Mouse (Mus musculus): Measurements from ENCODE around the gene Ptma.

Gene Ptma

DNA sequence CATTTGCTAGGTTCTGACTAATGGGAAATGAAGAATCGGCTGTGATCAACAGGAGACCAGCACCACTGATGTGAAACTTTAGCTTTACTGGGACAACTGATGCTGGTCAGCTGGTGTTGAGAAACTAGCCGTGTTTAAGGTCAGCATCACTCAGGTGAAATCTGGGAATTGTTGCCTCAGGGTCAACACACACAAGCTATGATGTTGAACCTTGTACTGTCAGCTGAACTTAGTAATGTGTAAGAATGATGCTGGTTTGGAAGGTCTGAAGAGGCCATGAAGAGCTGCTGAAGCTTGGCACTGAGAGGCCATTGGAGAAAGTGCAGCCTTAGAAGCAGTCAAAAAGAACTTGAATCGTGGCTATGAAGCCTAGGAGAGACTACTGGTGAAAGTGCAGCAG is 29.1 kb downstream of the Ptma start:
- DNase-seq: no peak

DNA sequence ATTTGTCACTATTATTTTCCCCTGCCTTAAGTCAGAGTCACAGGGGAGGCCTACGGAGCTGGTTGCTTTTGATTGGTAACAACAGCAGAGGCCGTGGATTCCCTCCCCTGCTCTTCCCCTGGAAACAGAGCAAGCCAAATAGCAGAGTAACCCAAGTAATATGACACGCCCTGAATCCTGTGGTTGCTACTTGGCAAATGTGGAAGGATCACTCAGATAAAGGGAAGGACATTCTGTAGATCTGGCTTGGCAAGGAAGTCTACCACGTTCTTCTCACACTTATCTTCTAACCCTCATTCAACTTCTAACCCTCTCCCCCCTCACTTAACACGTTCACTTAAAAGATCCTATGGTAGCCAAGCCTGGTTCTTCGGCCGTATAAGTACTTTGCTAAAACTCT is 31.3 kb downstream of the Ptma start:
- DNase-seq: no peak

DNA sequence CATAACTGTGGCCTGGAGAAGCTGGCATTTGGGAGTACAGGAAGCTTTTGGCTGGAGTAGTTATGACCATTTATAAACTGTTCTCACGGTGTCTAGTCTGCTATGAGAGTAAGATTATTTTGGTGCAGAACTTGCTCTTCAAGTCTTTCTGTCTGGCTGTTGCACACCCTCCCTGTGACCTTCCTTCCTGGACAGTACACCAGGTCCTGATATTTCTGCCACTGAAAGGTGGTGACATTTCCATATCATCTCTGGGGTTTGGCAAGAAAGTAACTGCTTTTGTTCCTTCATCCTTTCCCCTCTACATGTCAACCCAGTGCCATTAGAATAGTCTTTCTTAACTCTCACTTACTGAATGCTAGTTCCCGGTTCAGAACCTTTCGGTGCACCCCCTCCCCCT is 32.7 kb downstream of the Ptma start:
- no peak for DNase-seq

DNA sequence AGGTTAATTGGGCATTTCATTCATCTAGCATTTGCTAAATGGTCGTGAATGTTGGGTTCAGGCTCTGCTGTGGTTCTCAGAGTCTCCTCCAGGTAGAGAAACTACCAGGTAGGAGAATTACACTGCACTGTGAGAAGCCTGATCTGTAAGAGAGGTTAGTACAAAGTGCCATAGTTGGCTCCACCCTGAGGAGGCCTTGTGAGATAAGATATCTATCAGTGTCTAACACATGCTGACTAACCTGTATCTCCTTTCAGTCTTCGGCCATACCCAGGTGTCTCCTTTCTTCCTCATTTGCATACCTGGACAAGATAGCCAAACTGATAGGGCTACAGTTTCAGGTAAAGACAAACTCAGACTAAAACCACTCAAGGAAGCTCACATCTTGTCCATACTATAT is 36.1 kb downstream of the Ptma start:
- DNase-seq: no peak

DNA sequence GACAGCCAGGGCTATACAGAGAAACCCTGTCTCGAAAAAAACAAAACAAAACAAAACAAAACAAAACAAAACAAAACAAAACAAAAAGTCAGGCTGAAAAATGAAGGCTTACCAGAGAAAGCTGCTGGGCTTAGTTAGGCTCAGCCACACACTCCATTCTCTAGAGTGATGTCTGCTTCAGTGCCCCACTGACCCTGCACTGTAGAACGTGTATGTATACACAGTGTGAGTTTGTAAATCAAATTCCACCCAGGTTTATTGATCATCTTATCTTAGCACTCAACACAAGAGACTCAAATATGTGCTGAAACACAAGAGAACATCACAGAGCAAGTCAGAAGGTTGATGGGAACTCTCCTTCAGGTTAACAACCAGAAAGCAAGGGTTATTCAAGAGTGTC is 41.9 kb downstream of the Ptma start:
- DNase-seq: no peak

DNA sequence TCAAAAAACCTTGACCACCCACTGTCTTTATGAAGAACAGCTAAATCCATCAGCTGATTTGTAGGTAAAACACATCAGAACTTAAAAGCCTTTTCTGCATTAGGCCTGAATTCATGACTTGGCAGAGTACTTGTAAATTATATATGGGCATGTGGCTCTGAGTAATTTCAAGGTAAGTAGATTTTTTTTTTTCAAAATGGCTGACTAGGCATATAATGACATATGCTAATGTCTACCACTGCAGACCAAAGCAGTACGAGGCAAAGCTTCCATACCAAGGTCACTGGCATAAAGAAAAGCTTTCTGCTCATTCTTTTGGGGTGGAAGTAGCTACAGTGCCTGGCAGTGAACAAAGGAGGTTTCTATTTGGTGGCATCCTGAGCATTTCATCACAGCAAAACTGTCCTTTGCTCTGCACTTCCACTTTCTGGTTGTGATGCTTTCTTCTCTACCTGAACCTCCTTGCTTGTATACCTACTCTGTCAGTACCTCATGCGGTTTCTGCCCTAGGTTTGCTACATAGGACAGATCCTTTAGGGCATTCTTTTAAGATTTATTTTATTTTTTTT is 42.9 kb downstream of the Ptma start:
- no peak for DNase-seq

DNA sequence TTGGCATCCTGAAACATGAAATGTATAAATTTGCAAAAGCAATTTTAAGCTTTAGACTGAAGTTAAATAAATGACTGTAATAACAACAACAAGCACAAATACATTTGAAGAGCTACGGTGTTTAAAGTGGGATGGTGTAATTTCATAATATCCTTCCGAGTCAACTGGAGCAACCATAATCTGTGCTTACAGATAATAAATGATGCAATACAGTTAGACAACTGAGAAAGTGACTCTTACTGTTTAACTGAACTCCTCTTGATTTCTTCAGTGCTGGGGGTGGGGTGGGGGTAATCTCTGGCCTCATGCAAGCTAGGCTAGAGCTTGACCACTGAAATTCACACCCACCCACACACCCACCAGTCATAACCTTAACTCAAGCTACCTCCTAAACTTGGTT is 44.9 kb downstream of the Ptma start:
- DNase-seq: no peak

DNA sequence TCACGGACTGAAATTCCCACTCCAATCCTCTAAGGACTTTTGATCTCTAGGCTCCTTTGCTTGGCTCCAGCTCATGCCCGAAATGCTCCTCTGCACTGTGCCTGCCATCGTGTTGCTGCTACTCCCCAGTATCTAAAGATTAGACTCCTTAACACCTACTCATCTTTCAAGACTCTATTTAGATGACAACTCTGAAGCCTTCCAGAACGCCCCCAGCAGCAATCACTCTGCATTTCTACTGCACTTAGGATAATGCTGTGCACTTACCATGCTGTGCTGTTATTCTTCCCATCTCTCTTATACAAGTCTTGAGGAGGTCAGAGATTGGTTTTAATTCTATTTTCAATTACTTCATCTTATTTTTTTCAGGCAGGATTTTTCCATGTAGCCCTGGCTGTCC is 45.4 kb downstream of the Ptma start:
- DNase-seq: no peak
